Mouse (Mus musculus) lung, postnatal 0 days (tissue): ENCODE measurements at regions not wholly inside any gene's neighbourhood (a gene's known extent, or its start where the extent isn't known, plus 50 kb on each side); places are given as distances from the start of the nearest gene placed in this dataset.

Experiments
- CTCF ChIP-seq: IDR thresholded peaks from 2 replicates; pipeline ENCODE4 v1.5.1; 2016; ENCODE audit warnings: antibody characterized with exemption, mild to moderate bottlenecking
- EP300 ChIP-seq: IDR thresholded peaks from 2 replicates; pipeline ENCODE4 v1.6.1; 2016; ENCODE audit warnings: antibody characterized with exemption, mild to moderate bottlenecking, control low read depth

DNA sequence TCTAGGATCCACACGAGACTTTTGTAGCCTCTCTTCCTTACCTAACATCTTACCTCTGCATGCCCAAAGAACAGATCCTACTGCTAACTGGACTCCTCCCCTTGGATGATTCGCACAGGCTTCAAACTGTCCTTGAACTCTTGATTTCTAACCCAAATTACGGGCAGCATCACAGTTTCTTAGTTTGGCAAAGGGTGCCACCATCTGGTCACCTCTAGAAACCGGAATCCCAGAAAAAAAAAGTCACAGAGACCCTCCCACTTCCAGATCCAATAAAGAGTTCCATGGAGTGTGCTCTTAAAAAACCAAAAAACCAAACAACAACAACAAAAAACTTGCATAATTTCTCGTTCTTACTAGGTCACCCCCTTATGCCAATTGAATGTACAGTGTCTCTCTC is 77.3 kb upstream of the Nrsn1 start:
- TF ChIP-seq CTCF (no peak), EP300 (no peak)
